Mouse (Mus musculus) liver, embryonic 13.5 days (tissue): Measurements from ENCODE around the gene Myo5c. TPM values are rescaled to one million over a fixed set of nuclear protein-coding genes. Genes with fewer than 3 reads are reported as not detected.

ENCODE experiments used
- ATAC-seq: fragments of 200-750 bp; cut with Nextera tagmentation; 2 replicates; pipeline ENCODE4 v1.8.0; 2017; ENCODE audit warnings: low read depth, mild to moderate bottlenecking, moderate number of reproducible peaks, moderate library complexity
- DNase-seq: peaks from one replicate; pipeline ENCODE4 v3.0.0; 2022
- H3K27ac ChIP-seq: fragments of 300-500 bp; sonication (generic); 2 replicates; pipeline ENCODE4 v1.5.1; 2015; ENCODE audit warnings: moderate library complexity, mild to moderate bottlenecking, inconsistent platforms
- H3K27me3 ChIP-seq: fragments of 300-500 bp; sonication (generic); 2 replicates; pipeline ENCODE4 v1.6.1; 2015; ENCODE audit warnings: mild to moderate bottlenecking, inconsistent platforms
- H3K36me3 ChIP-seq: fragments of 300-500 bp; sonication (generic); 2 replicates; pipeline ENCODE4 v1.6.1; 2015; ENCODE audit warnings: mild to moderate bottlenecking, inconsistent platforms
- H3K4me1 ChIP-seq: fragments of 300-500 bp; sonication (generic); replicated peaks from 2 replicates; pipeline ENCODE4 v1.6.1; 2015; ENCODE audit warnings: inconsistent platforms
- H3K4me2 ChIP-seq: fragments of 300-500 bp; sonication (generic); 2 replicates; pipeline ENCODE4 v1.6.1; 2015; ENCODE audit warnings: inconsistent platforms, mild to moderate bottlenecking, moderate library complexity
- H3K4me3 ChIP-seq: fragments of 300-500 bp; sonication (generic); replicated peaks from 2 replicates; pipeline ENCODE4 v1.5.1; 2015; ENCODE audit warnings: mild to moderate bottlenecking, inconsistent platforms
- H3K9ac ChIP-seq: fragments of 300-500 bp; sonication (generic); 2 replicates; pipeline ENCODE4 v1.6.1; 2015; ENCODE audit warnings: mild to moderate bottlenecking, inconsistent platforms
- H3K9me3 ChIP-seq: fragments of 300-500 bp; sonication (generic); replicated peaks from 2 replicates; pipeline ENCODE4 v1.6.1; 2016; ENCODE audit warnings: inconsistent platforms
- WGBS: fragments of 180-500 bp; shearing (Covaris S2); methylation state at CpG from one replicate; pipeline ENCODE4 v1.1.7; 2015; ENCODE audit not compliant: insufficient replicate concordance; 5-methylcytosine and 5-hydroxymethylcytosine counted together
- polyA plus RNA-seq: library from polyadenylated mRNA; unstranded; fragments of >200 nt; fragmentation: Nextera tagmentation; extraction: Ambion mirVana; gene quantifications from 2 replicates; pipeline ENCODE4 v1.2.1, GENCODE M21; 2015

Myo5c gene
- polyA plus RNA-seq, result 0.07 and 0.32 TPM in 2 replicates

- no peak within 1 kb of the TSS for H3K9ac ChIP-seq
- H3K27me3 ChIP-seq, result peaks cover 41% of the 10 kb centered on the region
- peak within 1 kb of the TSS; percentile 59 for H3K4me2 ChIP-seq
- no peaks in the 10 kb centered on the region for H3K9me3 ChIP-seq
- peak within 1 kb of the TSS; percentile 44 for H3K4me3 ChIP-seq
- DNase-seq (no peak), ATAC-seq (no peak)
- H3K27ac ChIP-seq, result no peak within 1 kb of the TSS
- H3K4me1 ChIP-seq, result peaks cover 3% of the 10 kb centered on the region; the same call in 1 of the 2 replicates
- no peaks in the 10 kb centered on the region for H3K36me3 ChIP-seq
- 7% methylated on average over 48 of the region's 48 CpGs for WGBS
Measured at GRCm38 (mm10) chr9:75231841-75232746, at the start of gene Myo5c. Myo5c (plus strand) TSS chr9:75232020.

GRCm38 (mm10) chr9:75187646-75188260 lies 44.1 kb upstream of the Myo5c start:
- H3K27me3 ChIP-seq, result no peaks in the 10 kb centered on the region
- DNase-seq (no peak), ATAC-seq (no peak)
- WGBS, result 72% methylated on average over 3 of the region's 3 CpGs
- H3K9me3 ChIP-seq, result no peaks in the 10 kb centered on the region
- no peak overlapping the region for H3K4me2 ChIP-seq
- no peak overlapping the region for H3K27ac ChIP-seq
- H3K36me3 ChIP-seq, result no peaks in the 10 kb centered on the region
- H3K4me3 ChIP-seq, result no peak overlapping the region
- H3K9ac ChIP-seq, result no peak overlapping the region
- H3K4me1 ChIP-seq, result no peaks in the 10 kb centered on the region

- WGBS, result 62% methylated on average over 4 of the region's 4 CpGs
- Histone ChIP-seq H3K9ac (no peak overlapping the region), H3K4me2 (no peak overlapping the region), H3K4me3 (no peak overlapping the region), H3K27me3 (no peaks in the 10 kb centered on the region), H3K4me1 (no peaks in the 10 kb centered on the region), H3K9me3 (no peaks in the 10 kb centered on the region), H3K27ac (no peak overlapping the region), H3K36me3 (no peaks in the 10 kb centered on the region)
- no peak for DNase-seq
- no peak for ATAC-seq
Measured at GRCm38 (mm10) chr9:75193858-75194257, 38.0 kb upstream of the Myo5c start.

- H3K9me3 ChIP-seq, result no peaks in the 10 kb centered on the region
- no peaks in the 10 kb centered on the region for H3K36me3 ChIP-seq
- no peak overlapping the region for H3K4me3 ChIP-seq
- no peak overlapping the region for H3K9ac ChIP-seq
- H3K4me1 ChIP-seq, result no peaks in the 10 kb centered on the region
- ATAC-seq (no peak), DNase-seq (no peak)
- H3K27me3 ChIP-seq, result no peaks in the 10 kb centered on the region
- WGBS, result 10% methylated on average over 2 of the region's 2 CpGs
- H3K4me2 ChIP-seq, result no peak overlapping the region
- no peak overlapping the region for H3K27ac ChIP-seq
Measured at GRCm38 (mm10) chr9:75196335-75196734, 35.5 kb upstream of the Myo5c start.

DNA sequence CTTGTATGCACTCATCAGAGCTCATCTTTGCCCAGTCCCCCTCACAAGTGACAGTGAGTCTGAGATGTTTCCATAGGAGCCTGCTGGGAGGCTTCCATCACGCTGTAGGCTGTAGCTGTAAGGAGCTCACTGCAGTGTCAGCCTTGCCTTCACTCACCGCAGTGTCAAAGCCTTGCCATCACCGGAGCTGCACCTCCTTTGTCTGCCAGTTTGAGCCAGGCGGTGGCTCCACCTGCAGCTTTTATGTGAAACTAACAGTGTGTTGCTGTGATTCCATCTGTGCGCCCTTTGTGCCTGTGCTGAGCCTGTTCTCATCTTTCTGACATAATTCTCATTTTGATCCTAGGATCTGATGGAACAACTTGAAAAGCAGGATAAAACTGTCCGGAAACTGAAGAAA lies 34.5 kb upstream of the Myo5c start:
- no peaks in the 10 kb centered on the region for H3K9me3 ChIP-seq
- no peaks in the 10 kb centered on the region for H3K4me1 ChIP-seq
- no peak overlapping the region for H3K27ac ChIP-seq
- H3K36me3 ChIP-seq, result no peaks in the 10 kb centered on the region
- no peak overlapping the region for H3K9ac ChIP-seq
- DNase-seq (no peak), ATAC-seq (no peak)
- H3K4me2 ChIP-seq, result no peak overlapping the region
- H3K27me3 ChIP-seq, result no peaks in the 10 kb centered on the region
- 71% methylated on average over 6 of the region's 6 CpGs for WGBS
- no peak overlapping the region for H3K4me3 ChIP-seq

DNA sequence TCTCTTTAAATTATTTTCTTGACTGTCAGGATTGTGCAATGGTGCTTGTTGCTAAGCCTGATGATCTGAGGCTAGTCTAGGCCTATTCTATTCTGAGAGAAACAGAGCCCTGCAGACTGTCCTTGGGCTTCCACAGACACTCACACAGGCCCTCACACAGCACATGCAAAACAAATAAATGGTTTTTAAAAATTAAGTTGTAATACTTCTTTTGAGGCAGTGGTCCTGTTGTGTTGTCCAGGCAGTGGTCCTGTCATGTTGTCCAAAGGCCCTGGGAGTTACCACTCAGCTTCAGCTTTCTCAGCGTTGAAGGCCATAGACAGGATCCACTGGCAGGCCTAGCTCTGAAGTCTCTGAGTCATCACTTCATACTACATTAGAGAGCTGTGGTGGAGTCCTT lies 30.3 kb upstream of the Myo5c start:
- WGBS, result 78% methylated on average over 1 of the region's 1 CpGs
- Histone ChIP-seq H3K4me2 (no peak overlapping the region), H3K9me3 (no peaks in the 10 kb centered on the region), H3K36me3 (no peaks in the 10 kb centered on the region), H3K27me3 (no peaks in the 10 kb centered on the region), H3K9ac (no peak overlapping the region), H3K4me1 (no peaks in the 10 kb centered on the region), H3K27ac (no peak overlapping the region), H3K4me3 (no peak overlapping the region)
- ATAC-seq, result no peak
- no peak for DNase-seq

- H3K27ac ChIP-seq, result no peak overlapping the region
- no peaks in the 10 kb centered on the region for H3K4me1 ChIP-seq
- H3K27me3 ChIP-seq, result no peaks in the 10 kb centered on the region
- DNase-seq (no peak), ATAC-seq (no peak)
- no peaks in the 10 kb centered on the region for H3K36me3 ChIP-seq
- H3K9me3 ChIP-seq, result no peaks in the 10 kb centered on the region
- no peak overlapping the region for H3K4me2 ChIP-seq
- 62% methylated on average over 2 of the region's 2 CpGs for WGBS
- H3K9ac ChIP-seq, result no peak overlapping the region
- H3K4me3 ChIP-seq, result no peak overlapping the region
Measured at GRCm38 (mm10) chr9:75202036-75202435, 29.8 kb upstream of the Myo5c start.

GRCm38 (mm10) chr9:75209246-75209645 lies 22.6 kb upstream of the Myo5c start:
- H3K9me3 ChIP-seq, result no peaks in the 10 kb centered on the region
- no peaks in the 10 kb centered on the region for H3K27me3 ChIP-seq
- no peaks in the 10 kb centered on the region for H3K4me1 ChIP-seq
- H3K4me2 ChIP-seq, result no peak overlapping the region
- H3K27ac ChIP-seq, result no peak overlapping the region
- WGBS, result 60% methylated on average over 1 of the region's 1 CpGs
- no peak overlapping the region for H3K9ac ChIP-seq
- ATAC-seq, result no peak
- no peaks in the 10 kb centered on the region for H3K36me3 ChIP-seq
- no peak overlapping the region for H3K4me3 ChIP-seq
- no peak for DNase-seq

- no peak overlapping the region for H3K27ac ChIP-seq
- no peaks in the 10 kb centered on the region for H3K4me1 ChIP-seq
- WGBS, result 71% methylated on average over 2 of the region's 2 CpGs
- no peaks in the 10 kb centered on the region for H3K9me3 ChIP-seq
- H3K27me3 ChIP-seq, result no peaks in the 10 kb centered on the region
- no peak overlapping the region for H3K4me3 ChIP-seq
- DNase-seq (no peak), ATAC-seq (no peak)
- H3K36me3 ChIP-seq, result no peaks in the 10 kb centered on the region
- no peak overlapping the region for H3K4me2 ChIP-seq
- no peak overlapping the region for H3K9ac ChIP-seq
Measured at GRCm38 (mm10) chr9:75210269-75210668, 21.6 kb upstream of the Myo5c start.

- Histone ChIP-seq H3K36me3 (no peaks in the 10 kb centered on the region), H3K27me3 (no peaks in the 10 kb centered on the region), H3K9ac (no peak overlapping the region), H3K4me3 (no peak overlapping the region), H3K9me3 (no peaks in the 10 kb centered on the region), H3K4me2 (no peak overlapping the region), H3K27ac (no peak overlapping the region), H3K4me1 (no peaks in the 10 kb centered on the region)
- DNase-seq (no peak), ATAC-seq (no peak)
- WGBS, result 75% methylated on average over 11 of the region's 11 CpGs
Measured at GRCm38 (mm10) chr9:75214743-75215413, 16.9 kb upstream of the Myo5c start.

DNA sequence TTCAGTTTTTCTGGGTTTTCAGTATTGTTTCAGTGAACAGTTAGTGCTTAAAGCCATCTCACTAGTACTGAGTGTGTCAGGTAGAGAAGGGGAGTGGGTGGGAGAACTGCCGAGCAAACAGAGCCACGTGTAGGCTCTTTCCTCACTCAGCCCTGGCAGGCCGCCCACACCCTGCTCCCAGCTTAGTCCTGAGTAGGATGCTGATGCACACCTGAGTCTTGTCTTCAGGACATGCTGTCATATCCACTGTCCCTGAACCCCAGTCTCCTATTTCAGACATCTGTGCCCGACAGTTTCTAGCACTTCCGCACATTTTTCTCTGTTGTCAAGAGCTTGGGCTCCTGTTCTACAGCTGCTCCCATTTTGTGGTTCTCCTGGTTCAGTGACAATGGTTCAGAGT lies 11.9 kb upstream of the Myo5c start:
- Histone ChIP-seq H3K27ac (no peak overlapping the region), H3K9me3 (no peaks in the 10 kb centered on the region), H3K36me3 (no peaks in the 10 kb centered on the region), H3K9ac (no peak overlapping the region), H3K4me3 (no peak overlapping the region), H3K4me1 (no peaks in the 10 kb centered on the region), H3K4me2 (no peak overlapping the region), H3K27me3 (no peaks in the 10 kb centered on the region)
- WGBS, result 76% methylated on average over 5 of the region's 5 CpGs
- no peak for DNase-seq
- no peak for ATAC-seq
